Mouse (Mus musculus) heart, embryonic 15.5 days (tissue): ENCODE data around the gene Phlda1. TPM values are rescaled to one million over a fixed set of nuclear protein-coding genes. Genes with fewer than 3 reads are reported as not detected.
A peak's percentile ranks its signal among the peaks of the same experiment; 100 is the strongest.

Source experiments
- ATAC-seq: fragments of 200-750 bp; cut with Nextera tagmentation; replicated peaks from 2 replicates; pipeline ENCODE4 v1.8.0; 2017; ENCODE audit warnings: low read depth, moderate TSS enrichment; ENCODE audit not compliant: insufficient number of reproducible peaks, insufficient read depth, low FRiP score
- H3K27ac ChIP-seq: fragments of 300-500 bp; sonication (generic); 2 replicates; pipeline ENCODE4 v1.5.1; 2015; ENCODE audit warnings: mild to moderate bottlenecking, inconsistent platforms
- H3K27me3 ChIP-seq: fragments of 300-500 bp; sonication (generic); 2 replicates; pipeline ENCODE4 v1.6.1; 2015; ENCODE audit warnings: inconsistent platforms
- H3K36me3 ChIP-seq: fragments of 300-500 bp; sonication (generic); 2 replicates; pipeline ENCODE4 v1.6.1; 2015; ENCODE audit warnings: mild to moderate bottlenecking, inconsistent platforms
- H3K4me1 ChIP-seq: fragments of 300-500 bp; sonication (generic); replicated peaks from 2 replicates; pipeline ENCODE4 v1.6.1; 2015; ENCODE audit warnings: inconsistent platforms
- H3K4me2 ChIP-seq: fragments of 300-500 bp; sonication (generic); 2 replicates; pipeline ENCODE4 v1.6.1; 2015; ENCODE audit warnings: inconsistent platforms, mild to moderate bottlenecking, moderate library complexity
- H3K4me3 ChIP-seq: fragments of 300-500 bp; sonication (generic); 2 replicates; pipeline ENCODE4 v1.5.1; 2015; ENCODE audit warnings: mild to moderate bottlenecking, inconsistent platforms
- H3K9ac ChIP-seq: fragments of 300-500 bp; sonication (generic); 2 replicates; pipeline ENCODE4 v1.6.1; 2015; ENCODE audit warnings: mild to moderate bottlenecking, inconsistent platforms
- H3K9me3 ChIP-seq: fragments of 300-500 bp; sonication (generic); replicated peaks from 2 replicates; pipeline ENCODE4 v1.6.1; 2016; ENCODE audit warnings: inconsistent platforms
- WGBS: fragments of 180-500 bp; shearing (Covaris S2); methylation state at CpG from one replicate; pipeline ENCODE4 v1.1.7; 2015; ENCODE audit warnings: mixed read lengths; 5-methylcytosine and 5-hydroxymethylcytosine counted together
- polyA plus RNA-seq: library from polyadenylated mRNA; unstranded; fragments of >200 nt; fragmentation: Nextera tagmentation; extraction: Ambion mirVana; gene quantifications from 2 replicates; pipeline ENCODE4 v1.2.1, GENCODE M21; 2015

Gene Phlda1
- polyA plus RNA-seq, 1 experiment from 2014 or later = 28.7 TPM

DNA sequence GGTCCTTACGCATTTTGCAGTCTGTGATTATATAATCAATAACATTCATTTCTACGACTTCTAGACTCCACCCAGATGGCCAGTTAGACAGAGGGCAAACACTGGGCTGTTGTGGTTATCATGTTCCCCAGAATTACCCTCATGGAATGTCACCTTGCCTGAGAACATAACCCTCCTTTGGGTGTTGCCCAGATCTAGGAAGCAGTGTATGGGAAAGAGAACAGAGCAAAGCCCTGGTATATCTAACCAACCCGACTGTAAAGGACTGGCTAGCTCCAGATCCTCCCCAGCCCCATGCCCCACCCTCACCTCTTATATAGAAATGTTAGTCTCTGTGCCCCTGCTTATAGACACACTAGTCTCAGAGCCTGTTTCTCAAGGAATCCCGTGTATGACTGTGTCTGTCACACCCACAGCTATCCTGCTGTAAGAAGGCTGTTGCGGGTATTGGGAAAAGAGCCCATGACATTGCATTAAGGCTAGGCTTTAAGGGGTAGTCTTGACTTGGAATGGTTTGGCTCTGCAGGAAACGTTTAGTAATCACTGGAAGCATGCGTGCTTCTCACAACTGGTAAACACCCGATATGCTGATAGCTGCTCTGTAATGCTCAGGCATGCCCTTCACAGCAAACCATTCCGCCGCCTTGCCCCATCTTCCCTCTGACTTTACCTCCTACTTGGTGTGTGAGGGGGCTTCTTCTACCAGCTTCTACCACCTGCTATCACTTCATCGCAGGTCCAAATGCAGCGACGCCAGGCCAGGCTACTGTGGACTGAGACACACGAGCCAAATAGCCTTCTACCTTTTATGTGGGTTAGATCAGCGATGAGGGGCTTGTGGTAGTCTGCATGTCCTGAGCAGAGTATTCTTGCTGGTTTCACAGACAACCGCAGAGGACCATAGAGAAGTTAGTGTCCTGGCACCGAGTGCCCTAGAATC lies 9.3 kb downstream of the Phlda1 start:
- Histone ChIP-seq H3K4me2 (no peak overlapping the region), H3K27ac (peak overlapping the region; percentile 0; the same call in 1 of the 2 replicates)
- ATAC-seq = no peak

DNA sequence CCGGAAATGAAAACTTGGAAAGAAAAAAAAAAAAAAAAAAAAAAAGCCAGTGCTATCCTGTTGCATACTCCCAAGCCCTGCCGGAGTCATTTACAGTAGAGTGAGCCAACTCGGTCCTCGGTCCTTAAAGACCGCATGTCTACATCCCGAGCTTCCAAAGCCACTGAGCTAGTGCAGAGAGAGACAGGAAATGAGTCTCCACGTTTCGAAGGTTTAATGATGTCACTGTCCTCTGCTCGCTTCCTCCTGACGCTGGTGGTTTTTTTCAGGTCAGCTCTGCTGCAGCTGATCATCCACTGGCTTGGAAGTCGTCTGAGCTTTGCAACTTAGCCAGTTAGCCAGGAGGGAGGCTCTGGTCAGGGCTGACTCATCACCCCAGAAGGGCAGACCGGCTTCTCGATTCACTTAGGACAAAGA lies 10.1 kb downstream of the Phlda1 start:
- H3K36me3 ChIP-seq = no peaks in the 10 kb centered on the region
- WGBS = 40% methylated on average over 13 of the region's 13 CpGs
- peak; percentile 56; the same call in 1 of the 2 replicates for ATAC-seq
- H3K4me1 ChIP-seq = peaks cover 41% of the 10 kb centered on the region
- peak overlapping the region; percentile 46 for H3K4me2 ChIP-seq
- peak overlapping the region; percentile 45 for H3K27ac ChIP-seq
- no peaks in the 10 kb centered on the region for H3K9me3 ChIP-seq
- H3K9ac ChIP-seq = no peak overlapping the region
- H3K27me3 ChIP-seq = no peaks in the 10 kb centered on the region
- no peak overlapping the region for H3K4me3 ChIP-seq

More for the DNA sequence above, 9.3 kb downstream of the Phlda1 start:
- Histone ChIP-seq H3K4me1 (peaks cover 42% of the 10 kb centered on the region), H3K9ac (no peak overlapping the region), H3K4me3 (no peak overlapping the region), H3K27me3 (no peaks in the 10 kb centered on the region), H3K9me3 (no peaks in the 10 kb centered on the region), H3K36me3 (no peaks in the 10 kb centered on the region)
- 73% methylated on average over 17 of the region's 17 CpGs for WGBS

DNA sequence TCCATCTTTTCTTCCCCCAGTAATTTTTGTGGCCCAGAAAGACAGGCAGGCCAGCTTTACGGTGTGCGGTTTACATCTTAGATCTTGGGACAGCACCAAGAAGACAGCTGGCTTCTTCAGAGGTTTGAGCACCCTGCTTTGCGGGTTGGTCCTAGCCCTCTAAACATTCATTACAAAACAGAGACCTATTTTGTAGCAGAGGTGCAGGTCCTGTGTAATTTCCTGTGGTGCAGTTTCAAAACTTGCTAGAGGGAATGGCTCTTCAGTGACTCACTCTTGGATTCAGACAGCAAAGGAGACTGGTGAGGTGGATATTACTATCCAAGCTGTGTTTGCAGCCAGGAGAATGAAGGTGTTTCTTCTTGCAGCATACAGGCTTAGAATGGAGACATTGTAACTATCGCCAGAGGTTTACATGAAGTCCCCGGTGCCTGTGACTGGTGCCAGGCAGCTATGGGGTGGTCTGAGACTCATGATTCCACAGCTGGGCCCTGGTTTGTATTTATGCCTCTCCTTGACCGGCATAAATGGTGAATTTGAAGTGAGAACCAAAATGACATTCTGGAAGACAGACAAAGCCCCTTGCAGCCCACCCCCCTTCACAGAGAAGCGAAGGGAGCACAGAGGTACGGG lies 10.8 kb downstream of the Phlda1 start:
- H3K4me1 ChIP-seq = peaks cover 37% of the 10 kb centered on the region
- ATAC-seq = no peak
- WGBS = 83% methylated on average over 8 of the region's 8 CpGs
- no peak overlapping the region for H3K9ac ChIP-seq
- H3K4me2 ChIP-seq = no peak overlapping the region
- H3K27me3 ChIP-seq = no peaks in the 10 kb centered on the region
- H3K27ac ChIP-seq = peak overlapping the region; percentile 45; the same call in 1 of the 2 replicates
- H3K4me3 ChIP-seq = no peak overlapping the region
- no peaks in the 10 kb centered on the region for H3K9me3 ChIP-seq
- no peaks in the 10 kb centered on the region for H3K36me3 ChIP-seq

DNA sequence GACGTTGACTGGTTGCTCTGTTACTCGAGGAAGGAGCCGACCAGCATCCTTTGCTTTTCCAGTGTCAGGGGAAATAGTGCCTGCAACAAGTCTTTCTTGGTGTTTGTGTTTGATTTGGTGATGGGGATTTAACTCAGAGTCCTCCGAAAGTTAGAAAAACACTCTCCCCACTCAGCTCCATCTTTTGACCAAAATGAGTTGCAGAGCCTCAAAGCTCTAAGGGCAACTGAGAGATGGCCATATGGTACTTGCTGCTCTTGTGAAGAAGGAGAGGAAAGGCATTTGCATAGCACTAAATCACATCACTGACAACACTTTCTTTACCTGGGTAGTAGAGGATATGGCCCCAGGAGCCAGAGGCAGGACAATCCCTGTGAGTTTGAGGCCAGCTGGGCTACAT lies 12.3 kb downstream of the Phlda1 start:
- ATAC-seq = no peak
- Histone ChIP-seq H3K4me2 (no peak overlapping the region), H3K9me3 (no peaks in the 10 kb centered on the region), H3K27me3 (no peaks in the 10 kb centered on the region), H3K4me3 (no peak overlapping the region), H3K27ac (no peak overlapping the region), H3K36me3 (no peaks in the 10 kb centered on the region), H3K9ac (no peak overlapping the region), H3K4me1 (peaks cover 36% of the 10 kb centered on the region)
- WGBS = 85% methylated on average over 4 of the region's 4 CpGs

- Histone ChIP-seq H3K4me2 (peak overlapping the region; percentile 58), H3K9me3 (no peaks in the 10 kb centered on the region), H3K27me3 (no peaks in the 10 kb centered on the region), H3K4me3 (peak overlapping the region; percentile 36), H3K36me3 (no peaks in the 10 kb centered on the region), H3K27ac (peak overlapping the region; percentile 84), H3K9ac (peak overlapping the region; percentile 56), H3K4me1 (peaks cover 36% of the 10 kb centered on the region)
- peak; percentile 77 for ATAC-seq
- 30% methylated on average over 24 of the region's 24 CpGs for WGBS
Measured at GRCm38 (mm10) chr10:111519620-111520370, 13.7 kb downstream of the Phlda1 start.

DNA sequence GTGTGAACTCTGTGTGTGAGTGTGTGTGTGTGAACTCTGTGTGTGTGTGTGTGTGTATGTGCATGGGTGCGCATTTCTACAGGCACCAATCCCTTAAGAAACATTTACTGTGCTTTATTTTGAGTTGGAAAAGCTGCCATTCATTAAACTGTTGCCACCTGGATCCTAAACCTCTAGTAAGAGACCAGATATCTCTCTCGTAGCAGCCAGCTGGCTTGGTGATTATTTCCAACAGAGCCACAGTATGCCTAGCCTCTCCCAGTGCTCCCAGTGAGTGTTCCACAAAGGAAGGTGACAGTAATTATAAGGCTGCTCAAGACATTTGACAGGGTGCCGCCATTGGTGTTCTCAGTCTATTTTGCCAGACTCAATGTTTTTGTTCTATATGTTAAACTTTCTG lies 14.5 kb downstream of the Phlda1 start:
- Histone ChIP-seq H3K4me1 (peaks cover 30% of the 10 kb centered on the region), H3K27ac (no peak overlapping the region), H3K4me2 (peak overlapping the region; percentile 58), H3K4me3 (no peak overlapping the region), H3K9me3 (no peaks in the 10 kb centered on the region), H3K36me3 (no peaks in the 10 kb centered on the region), H3K27me3 (no peaks in the 10 kb centered on the region), H3K9ac (no peak overlapping the region)
- ATAC-seq = no peak
- 76% methylated on average over 3 of the region's 3 CpGs for WGBS

DNA sequence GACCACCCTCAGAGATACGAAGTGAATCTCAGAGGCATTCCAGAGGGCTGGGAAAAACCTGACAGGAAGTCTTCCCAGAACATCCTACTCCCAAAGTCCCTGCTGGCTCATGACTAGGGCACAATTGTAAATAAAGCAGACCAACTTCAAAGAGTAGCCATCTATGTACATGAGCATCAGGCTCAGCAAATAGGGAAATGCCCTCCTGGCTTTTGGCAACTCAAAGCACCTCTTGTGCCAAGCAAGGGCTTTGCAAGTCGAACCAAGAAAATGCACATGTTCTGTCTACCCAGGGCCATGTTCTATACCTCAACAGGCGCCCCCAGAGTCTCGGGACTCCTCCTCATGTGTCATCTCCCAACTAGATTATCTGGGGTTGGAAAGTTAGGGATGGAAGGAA lies 15.6 kb downstream of the Phlda1 start:
- Histone ChIP-seq H3K9ac (no peak overlapping the region), H3K36me3 (no peaks in the 10 kb centered on the region), H3K27me3 (no peaks in the 10 kb centered on the region), H3K4me3 (no peak overlapping the region), H3K27ac (no peak overlapping the region), H3K4me2 (no peak overlapping the region), H3K4me1 (peaks cover 20% of the 10 kb centered on the region), H3K9me3 (no peaks in the 10 kb centered on the region)
- WGBS = 58% methylated on average over 4 of the region's 4 CpGs
- no peak for ATAC-seq

GRCm38 (mm10) chr10:111522230-111522629 lies 16.1 kb downstream of the Phlda1 start:
- H3K9me3 ChIP-seq = no peaks in the 10 kb centered on the region
- no peaks in the 10 kb centered on the region for H3K27me3 ChIP-seq
- no peaks in the 10 kb centered on the region for H3K36me3 ChIP-seq
- ATAC-seq = no peak
- no peak overlapping the region for H3K4me3 ChIP-seq
- WGBS = 66% methylated on average over 4 of the region's 4 CpGs
- no peak overlapping the region for H3K9ac ChIP-seq
- H3K4me1 ChIP-seq = peaks cover 14% of the 10 kb centered on the region
- H3K27ac ChIP-seq = no peak overlapping the region
- no peak overlapping the region for H3K4me2 ChIP-seq

DNA sequence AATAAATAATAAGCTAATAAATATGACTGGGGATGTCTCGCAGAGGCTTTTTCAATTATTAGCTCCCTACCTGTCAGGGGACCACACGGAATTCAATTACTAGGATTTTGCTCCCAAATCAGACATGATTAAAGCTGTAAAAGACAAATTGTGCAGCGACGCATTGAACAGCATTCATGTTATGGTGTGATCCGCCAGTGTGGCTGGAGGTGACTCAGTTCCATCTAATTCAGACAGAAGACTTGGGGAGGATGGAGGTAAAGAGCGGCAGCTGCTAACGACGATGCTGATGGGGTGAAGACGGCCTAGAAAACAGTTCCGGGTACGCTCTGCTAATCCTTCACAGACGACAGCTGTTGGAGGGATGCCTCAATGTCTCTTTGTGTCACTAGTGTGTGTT lies 17.8 kb downstream of the Phlda1 start:
- Histone ChIP-seq H3K27ac (no peak overlapping the region), H3K36me3 (no peaks in the 10 kb centered on the region), H3K9ac (no peak overlapping the region), H3K4me3 (no peak overlapping the region), H3K27me3 (no peaks in the 10 kb centered on the region), H3K4me2 (no peak overlapping the region), H3K4me1 (peaks cover 21% of the 10 kb centered on the region), H3K9me3 (no peaks in the 10 kb centered on the region)
- ATAC-seq = no peak
- 86% methylated on average over 12 of the region's 12 CpGs for WGBS

DNA sequence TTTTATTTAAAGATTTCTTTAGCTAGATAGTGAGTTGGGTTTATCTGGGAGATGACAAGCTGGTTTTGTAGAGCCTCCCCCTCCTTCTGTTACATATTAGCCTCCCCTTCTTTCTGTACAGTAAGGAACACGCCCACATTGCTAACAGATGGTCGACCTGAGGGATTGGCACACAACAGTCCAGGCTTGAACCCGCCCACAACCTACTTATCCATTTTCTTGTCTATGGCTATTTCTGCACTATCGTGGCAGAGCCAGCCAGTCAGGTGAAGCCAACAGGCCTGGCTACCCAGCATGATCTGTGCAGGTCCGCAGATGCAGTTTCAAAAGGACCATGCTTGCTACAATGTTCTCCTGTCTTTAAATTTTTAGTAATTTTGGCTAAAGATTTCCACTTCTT lies 21.0 kb downstream of the Phlda1 start:
- Histone ChIP-seq H3K9me3 (no peaks in the 10 kb centered on the region), H3K4me1 (peaks cover 17% of the 10 kb centered on the region), H3K9ac (no peak overlapping the region), H3K27ac (no peak overlapping the region), H3K4me2 (no peak overlapping the region), H3K36me3 (no peaks in the 10 kb centered on the region), H3K4me3 (no peak overlapping the region), H3K27me3 (no peaks in the 10 kb centered on the region)
- no peak for ATAC-seq
- 72% methylated on average over 5 of the region's 5 CpGs for WGBS

GRCm38 (mm10) chr10:111527613-111528012 lies 21.5 kb downstream of the Phlda1 start:
- H3K27ac ChIP-seq = no peak overlapping the region
- H3K9ac ChIP-seq = no peak overlapping the region
- H3K36me3 ChIP-seq = no peaks in the 10 kb centered on the region
- H3K27me3 ChIP-seq = no peaks in the 10 kb centered on the region
- no peak for ATAC-seq
- WGBS = 89% methylated on average over 7 of the region's 7 CpGs
- peaks cover 17% of the 10 kb centered on the region for H3K4me1 ChIP-seq
- no peaks in the 10 kb centered on the region for H3K9me3 ChIP-seq
- H3K4me3 ChIP-seq = no peak overlapping the region
- no peak overlapping the region for H3K4me2 ChIP-seq
